Mouse (Mus musculus) adrenal gland, adult 8-10 months (tissue): ENCODE results near the gene Gm28043. TPM values are rescaled to one million over a fixed set of nuclear protein-coding genes. Genes with fewer than 3 reads are reported as not detected.
"Not testable (repeated sequence)": the region's sequence is repeated elsewhere in the genome, so short reads cannot be mapped to it uniquely, and the experiment has no call there.

Experiments used
- DNase-seq: peaks from one replicate; pipeline ENCODE4 v3.0.0; 2022
- total RNA-seq, 4 experiments: library from RNA; stranded (reverse); gene quantifications; 2 replicates each; pipeline ENCODE4 v1.2.4; 2022

Gene Gm28043
- total RNA-seq = 1 to 10 TPM; 3.1 to 8.1 (median 5.0) TPM

GRCm38 (mm10) chr17:29614115-29615023 lies at the start of gene Gm28043, which contains the start of gene Rnf8:
Gm28043 (plus strand) TSS chr17:29614876.
Rnf8 (plus strand) TSS chr17:29614790.
- peak; percentile 89 for DNase-seq

GRCm38 (mm10) chr17:29565521-29565920 lies 49.2 kb upstream of the Gm28043 start:
- no peak for DNase-seq

GRCm38 (mm10) chr17:29568435-29568834 lies 46.2 kb upstream of the Gm28043 start:
- DNase-seq = peak; percentile 31

GRCm38 (mm10) chr17:29569831-29570230 lies 44.8 kb upstream of the Gm28043 start:
- DNase-seq = no peak

- DNase-seq = no peak
Measured at GRCm38 (mm10) chr17:29579579-29580126, 35.0 kb upstream of the Gm28043 start.

GRCm38 (mm10) chr17:29583569-29583968 lies 31.1 kb upstream of the Gm28043 start:
- no peak for DNase-seq

GRCm38 (mm10) chr17:29584306-29584705 lies 30.4 kb upstream of the Gm28043 start:
- no peak for DNase-seq

- no peak for DNase-seq
Measured at GRCm38 (mm10) chr17:29584737-29585136, 29.9 kb upstream of the Gm28043 start.

GRCm38 (mm10) chr17:29585446-29585845 lies 29.2 kb upstream of the Gm28043 start:
- DNase-seq = no peak

GRCm38 (mm10) chr17:29586921-29587320 lies 27.8 kb upstream of the Gm28043 start:
- no peak for DNase-seq

- DNase-seq = no peak
Measured at GRCm38 (mm10) chr17:29589221-29589898, 25.3 kb upstream of the Gm28043 start.

GRCm38 (mm10) chr17:29595891-29596770 lies 18.5 kb upstream of the Gm28043 start:
- peak; percentile 43 for DNase-seq

- no peak for DNase-seq
Measured at GRCm38 (mm10) chr17:29596771-29597132, 17.9 kb upstream of the Gm28043 start.

GRCm38 (mm10) chr17:29599051-29599450 lies 15.6 kb upstream of the Gm28043 start:
- no peak for DNase-seq

GRCm38 (mm10) chr17:29599537-29599936 lies 15.1 kb upstream of the Gm28043 start:
- no peak for DNase-seq

- DNase-seq = peak; percentile 76
Measured at GRCm38 (mm10) chr17:29601391-29601790, 13.3 kb upstream of the Gm28043 start.

GRCm38 (mm10) chr17:29603283-29603682 lies 11.4 kb upstream of the Gm28043 start:
- peak; percentile 55 for DNase-seq

GRCm38 (mm10) chr17:29613453-29613852 lies 1.2 kb upstream of the Gm28043 start:
- not testable (repeated sequence) for DNase-seq

GRCm38 (mm10) chr17:29615024-29615551 lies 412 bp downstream of the Gm28043 start:
- no peak for DNase-seq

GRCm38 (mm10) chr17:29615616-29616015 lies 940 bp downstream of the Gm28043 start:
- peak; percentile 61 for DNase-seq

GRCm38 (mm10) chr17:29619231-29619630 lies 4.6 kb downstream of the Gm28043 start:
- no peak for DNase-seq

- no peak for DNase-seq
Measured at GRCm38 (mm10) chr17:29623488-29623887, 8.8 kb downstream of the Gm28043 start.
